Mouse (Mus musculus) MEL (cell line): ENCODE results near the gene Znrf3.
"Not testable (repeated sequence)": the region's sequence is repeated elsewhere in the genome, so short reads cannot be mapped to it uniquely, and the experiment has no call there.

Experiments
- CTCF ChIP-seq, 3 experiments: IDR thresholded peaks in 2 of 3; conservative IDR thresholded peaks in 1 of 3; 2 replicates each; pipeline ENCODE4 v1.5.1; 2011 to 2012; ENCODE audit warnings: low read length in 3 of 3, low read depth in 2 of 3, mild to moderate bottlenecking in 2 of 3, improper control_type of control experiment in 1 of 3, inconsistent platforms in 1 of 3, mixed read lengths in 1 of 3, moderate library complexity in 1 of 3; ENCODE audit not compliant: control insufficient read depth in 1 of 3, insufficient read depth in 1 of 3, poor library complexity in 1 of 3, severe bottlenecking in 1 of 3
- E2F4 ChIP-seq: IDR thresholded peaks from 2 replicates; pipeline ENCODE4 v1.6.1; 2011; ENCODE audit warnings: low read depth, low read length, improper control_type of control experiment, borderline replicate concordance
- MAX ChIP-seq: IDR thresholded peaks from 2 replicates; pipeline ENCODE4 v1.6.1; 2011; ENCODE audit warnings: low read length, improper control_type of control experiment
- POLR2A ChIP-seq, 2 experiments: IDR thresholded peaks; 2 replicates each; pipeline ENCODE4 v1.6.1; 2011 to 2012; ENCODE audit warnings: low read length in 2 of 2, mild to moderate bottlenecking in 2 of 2, control low read depth in 1 of 2, improper control_type of control experiment in 1 of 2, low read depth in 1 of 2, moderate library complexity in 1 of 2; ENCODE audit not compliant: control insufficient read depth in 1 of 2, insufficient read depth in 1 of 2, poor library complexity in 1 of 2

GRCm38 (mm10) chr11:5475556-5476118 is 31.0 kb upstream of the Znrf3 start:
- TF ChIP-seq CTCF (IDR thresholded peaks at IDR 0.05 in 2 of 3, conservative IDR thresholded peaks at IDR 0.05 in 1 of 3; ENCODE audit: control insufficient read depth in 1 of 3, insufficient read depth in 1 of 3, low read depth in 2 of 3, low read length in 3 of 3, poor library complexity in 1 of 3, severe bottlenecking in 1 of 3); POLR2A (IDR thresholded peaks at IDR 0.05; ENCODE audit: control insufficient read depth in 1 of 2, insufficient read depth in 1 of 2, low read depth in 1 of 2, low read length in 2 of 2, poor library complexity in 1 of 2); MAX; E2F4: not testable (repeated sequence)
